Mouse (Mus musculus) intestine, embryonic 14.5 days (tissue): ENCODE data around the gene Selenbp2. TPM values are rescaled to one million over a fixed set of nuclear protein-coding genes. Genes with fewer than 3 reads are reported as not detected.
"Not testable (repeated sequence)": the region's sequence is repeated elsewhere in the genome, so short reads cannot be mapped to it uniquely, and the experiment has no call there.

Experiments
- ATAC-seq: fragments of 200-750 bp; cut with Nextera tagmentation; replicated peaks from 2 replicates; pipeline ENCODE4 v1.8.0; 2017; ENCODE audit warnings: low read depth, moderate number of reproducible peaks, moderate TSS enrichment, moderate library complexity; ENCODE audit not compliant: low FRiP score, low TSS enrichment
- DNase-seq: peaks from one replicate; pipeline ENCODE4 v3.0.0-alpha.2; 2018; ENCODE audit warnings: low spot score
- H3K27ac ChIP-seq: fragments of 300-500 bp; sonication (generic); 2 replicates; pipeline ENCODE4 v1.5.1; 2014; ENCODE audit warnings: low read depth, mild to moderate bottlenecking, control low read depth
- H3K27me3 ChIP-seq: fragments of 300-500 bp; sonication (generic); replicated peaks from 2 replicates; pipeline ENCODE4 v1.6.1; 2014; ENCODE audit warnings: low read length, control low read depth; ENCODE audit not compliant: control insufficient read depth, insufficient read depth
- H3K36me3 ChIP-seq: fragments of 300-500 bp; sonication (generic); 2 replicates; pipeline ENCODE4 v1.6.1; 2014; ENCODE audit warnings: low read length, control low read depth; ENCODE audit not compliant: control insufficient read depth, insufficient read depth
- H3K4me1 ChIP-seq: fragments of 300-500 bp; sonication (generic); replicated peaks from 2 replicates; pipeline ENCODE4 v1.6.1; 2014; ENCODE audit warnings: low read length, control low read depth, mixed read lengths; ENCODE audit not compliant: control insufficient read depth, insufficient read depth
- H3K4me2 ChIP-seq: fragments of 300-500 bp; sonication (generic); 2 replicates; pipeline ENCODE4 v1.6.1; 2014; ENCODE audit warnings: low read length
- H3K4me3 ChIP-seq: fragments of 300-500 bp; sonication (generic); 2 replicates; pipeline ENCODE4 v1.5.1; 2014; ENCODE audit warnings: low read depth, low read length, control low read depth, mixed read lengths
- H3K9ac ChIP-seq: fragments of 300-500 bp; sonication (generic); 2 replicates; pipeline ENCODE4 v1.6.1; 2014; ENCODE audit warnings: mild to moderate bottlenecking, low read length
- H3K9me3 ChIP-seq: fragments of 300-500 bp; sonication (generic); 2 replicates; pipeline ENCODE4 v1.6.1; 2016; ENCODE audit warnings: low read length, control low read depth; ENCODE audit not compliant: control insufficient read depth
- WGBS: fragments of 180-500 bp; shearing (Covaris S2); extraction: QIAGEN DNeasy Blood & Tissue Kit; methylation state at CpG from one replicate; pipeline ENCODE4 v1.1.7; 2014; 5-methylcytosine and 5-hydroxymethylcytosine counted together
- polyA plus RNA-seq: library from polyadenylated mRNA; unstranded; fragments of >200 nt; fragmentation: Nextera tagmentation; extraction: Ambion mirVana; gene quantifications from 2 replicates; pipeline ENCODE4 v1.2.1, GENCODE M21; 2014

The Selenbp2 gene
- polyA plus RNA-seq, 1 experiment from 2014 or later, result 2.5 TPM

DNA sequence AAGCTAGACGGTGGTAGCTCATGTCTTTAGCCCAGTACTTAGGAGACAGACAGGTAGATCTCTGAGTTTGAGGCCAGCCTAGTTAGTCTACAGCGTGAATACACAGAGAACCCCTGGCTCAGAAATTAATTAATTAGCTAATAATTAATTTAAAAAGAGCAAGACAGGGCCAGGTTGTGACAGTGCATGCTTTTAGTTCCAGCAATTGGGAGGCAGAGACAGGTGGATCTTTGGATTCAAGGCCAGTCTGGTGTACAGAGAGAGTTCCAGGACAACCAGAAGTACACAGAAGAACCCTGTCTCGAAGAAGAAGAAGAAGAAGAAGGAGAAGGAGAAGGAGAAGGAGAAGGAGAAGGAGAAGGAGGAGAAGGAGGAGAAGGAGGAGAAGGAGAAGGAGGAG is 4.7 kb upstream of the Selenbp2 start:
- 83% methylated on average over 3 of the region's 3 CpGs for WGBS
- not testable (repeated sequence) for H3K27me3 ChIP-seq, H3K4me2 ChIP-seq, H3K4me1 ChIP-seq, H3K9ac ChIP-seq, H3K4me3 ChIP-seq, DNase-seq, H3K27ac ChIP-seq, ATAC-seq, H3K36me3 ChIP-seq, H3K9me3 ChIP-seq

GRCm38 (mm10) chr3:94689195-94689594 is 4.2 kb upstream of the Selenbp2 start:
- H3K4me2 ChIP-seq, DNase-seq, H3K9me3 ChIP-seq, H3K4me3 ChIP-seq, H3K36me3 ChIP-seq, H3K4me1 ChIP-seq, H3K27ac ChIP-seq, ATAC-seq, H3K9ac ChIP-seq, H3K27me3 ChIP-seq: not testable (repeated sequence)
- 72% methylated on average over 1 of the region's 1 CpGs for WGBS

DNA sequence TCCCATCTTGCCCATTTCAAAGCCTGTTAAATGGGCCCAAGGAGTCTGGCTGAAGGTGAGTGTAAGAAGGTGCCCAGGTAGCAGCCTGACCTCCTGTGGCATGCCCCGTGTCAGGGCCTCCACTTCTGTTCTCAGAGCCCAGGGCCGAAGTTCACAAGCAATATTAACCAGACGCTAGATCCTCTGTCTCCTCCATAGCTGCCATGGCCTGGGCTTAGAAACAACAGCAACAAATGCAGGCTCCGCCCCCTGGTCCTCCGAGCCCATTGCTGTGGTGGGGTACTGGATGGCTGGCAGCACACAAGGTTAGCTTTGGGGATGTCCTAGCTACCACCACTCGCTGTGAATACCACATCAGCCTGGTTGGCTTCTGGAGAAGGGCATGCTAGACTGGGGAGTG is 3.2 kb upstream of the Selenbp2 start:
- not testable (repeated sequence) for H3K9ac ChIP-seq, ATAC-seq, H3K4me2 ChIP-seq, H3K4me3 ChIP-seq, H3K9me3 ChIP-seq, H3K4me1 ChIP-seq, H3K36me3 ChIP-seq, DNase-seq, H3K27me3 ChIP-seq, H3K27ac ChIP-seq
- 45% methylated on average over 6 of the region's 6 CpGs for WGBS

DNA sequence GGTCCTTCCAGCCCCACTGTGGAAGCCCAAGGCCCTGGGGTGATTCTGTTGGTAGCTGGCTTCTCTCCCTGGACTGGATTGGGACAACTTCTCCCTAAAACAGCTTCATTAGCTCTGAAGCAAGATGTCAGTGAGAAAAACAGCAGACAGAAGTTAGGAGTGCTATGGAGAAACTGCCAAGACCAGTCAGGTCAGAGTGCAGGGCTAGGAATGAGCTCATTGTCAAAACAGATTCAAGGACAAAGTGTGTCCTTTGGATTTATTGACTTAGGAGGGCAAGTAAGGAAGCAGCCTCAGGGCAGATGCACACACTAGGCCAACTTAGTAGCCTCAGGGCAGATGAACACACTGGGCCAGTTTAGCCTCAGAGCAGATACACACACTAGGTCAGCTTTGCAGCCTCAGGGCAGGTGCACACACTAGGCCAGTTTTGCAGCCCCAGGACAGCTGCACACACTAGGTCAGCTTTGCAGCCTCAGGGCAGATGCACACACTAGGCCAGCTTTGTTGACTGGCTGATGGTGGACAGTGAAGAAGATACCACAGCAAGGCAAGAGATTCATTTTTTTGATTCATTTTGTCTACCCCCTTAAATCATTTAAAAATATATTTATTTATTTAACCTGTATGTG is 2.6 kb upstream of the Selenbp2 start:
- no peak; the same call in 1 of the 2 replicates for ATAC-seq
- H3K9ac ChIP-seq, result no peak overlapping the region
- no peaks in the 10 kb centered on the region for H3K36me3 ChIP-seq
- H3K27ac ChIP-seq, result no peak overlapping the region
- H3K4me3 ChIP-seq, result no peak overlapping the region
- peaks cover 6% of the 10 kb centered on the region; the same call in 1 of the 2 replicates for H3K4me1 ChIP-seq
- DNase-seq, result no peak
- H3K27me3 ChIP-seq, result no peaks in the 10 kb centered on the region
- no peak overlapping the region for H3K4me2 ChIP-seq
- H3K9me3 ChIP-seq, result no peaks in the 10 kb centered on the region

GRCm38 (mm10) chr3:94691694-94692093 is 1.7 kb upstream of the Selenbp2 start:
- DNase-seq, H3K9ac ChIP-seq, H3K4me2 ChIP-seq, H3K4me3 ChIP-seq, H3K27ac ChIP-seq, ATAC-seq, H3K4me1 ChIP-seq, H3K27me3 ChIP-seq, H3K36me3 ChIP-seq, H3K9me3 ChIP-seq: not testable (repeated sequence)
- WGBS, result 87% methylated on average over 4 of the region's 4 CpGs

DNA sequence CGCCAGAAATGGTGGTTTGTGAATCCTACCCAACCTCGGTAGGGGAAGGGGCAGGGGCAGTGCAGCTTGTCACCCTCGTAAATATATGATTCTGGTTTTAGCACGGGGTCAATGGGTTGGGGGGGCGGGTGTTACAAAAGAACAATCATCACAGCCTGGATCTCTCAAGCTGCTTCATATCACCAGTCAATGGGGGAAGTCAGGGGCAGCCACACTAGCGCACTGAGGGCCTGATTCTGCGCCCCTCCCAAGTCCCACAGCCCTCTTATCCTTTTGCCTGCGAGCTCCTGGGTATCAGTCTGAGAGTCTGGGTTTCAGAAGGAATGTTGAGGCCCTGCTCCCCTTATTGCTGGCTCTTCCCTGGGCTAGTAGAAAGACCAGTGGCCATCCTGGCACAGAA is 518 bp downstream of the Selenbp2 start:
- H3K9me3 ChIP-seq, H3K4me1 ChIP-seq, DNase-seq, H3K4me2 ChIP-seq, H3K36me3 ChIP-seq, H3K27ac ChIP-seq, ATAC-seq, H3K9ac ChIP-seq, H3K27me3 ChIP-seq, H3K4me3 ChIP-seq: not testable (repeated sequence)
- WGBS, result 40% methylated on average over 5 of the region's 8 CpGs

GRCm38 (mm10) chr3:94695591-94695990 is 2.2 kb downstream of the Selenbp2 start:
- 82% methylated on average over 6 of the region's 6 CpGs for WGBS
- H3K9ac ChIP-seq, DNase-seq, H3K27me3 ChIP-seq, H3K4me2 ChIP-seq, H3K36me3 ChIP-seq, ATAC-seq, H3K4me1 ChIP-seq, H3K9me3 ChIP-seq, H3K27ac ChIP-seq, H3K4me3 ChIP-seq: not testable (repeated sequence)

DNA sequence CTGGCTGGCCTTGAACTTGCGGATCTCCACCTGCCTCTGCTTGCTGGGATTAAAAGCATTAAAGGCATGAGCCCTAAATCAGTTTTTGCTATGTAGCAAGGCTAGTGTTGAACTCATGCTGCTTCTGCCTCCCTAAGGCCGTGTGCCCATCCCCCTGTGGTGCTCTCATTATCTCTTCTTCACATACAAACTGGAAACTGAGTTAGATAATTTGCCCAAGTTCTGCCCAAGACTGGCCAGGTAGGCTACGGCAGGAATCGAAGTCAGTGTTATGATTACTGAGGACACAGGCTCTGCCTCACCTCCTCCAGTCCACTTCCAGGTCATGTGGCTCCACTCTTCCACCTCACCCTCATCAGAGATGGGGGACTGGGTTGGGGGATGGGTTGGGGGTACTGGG is 2.9 kb downstream of the Selenbp2 start:
- H3K4me3 ChIP-seq, ATAC-seq: not testable (repeated sequence)
- 84% methylated on average over 4 of the region's 4 CpGs for WGBS

DNA sequence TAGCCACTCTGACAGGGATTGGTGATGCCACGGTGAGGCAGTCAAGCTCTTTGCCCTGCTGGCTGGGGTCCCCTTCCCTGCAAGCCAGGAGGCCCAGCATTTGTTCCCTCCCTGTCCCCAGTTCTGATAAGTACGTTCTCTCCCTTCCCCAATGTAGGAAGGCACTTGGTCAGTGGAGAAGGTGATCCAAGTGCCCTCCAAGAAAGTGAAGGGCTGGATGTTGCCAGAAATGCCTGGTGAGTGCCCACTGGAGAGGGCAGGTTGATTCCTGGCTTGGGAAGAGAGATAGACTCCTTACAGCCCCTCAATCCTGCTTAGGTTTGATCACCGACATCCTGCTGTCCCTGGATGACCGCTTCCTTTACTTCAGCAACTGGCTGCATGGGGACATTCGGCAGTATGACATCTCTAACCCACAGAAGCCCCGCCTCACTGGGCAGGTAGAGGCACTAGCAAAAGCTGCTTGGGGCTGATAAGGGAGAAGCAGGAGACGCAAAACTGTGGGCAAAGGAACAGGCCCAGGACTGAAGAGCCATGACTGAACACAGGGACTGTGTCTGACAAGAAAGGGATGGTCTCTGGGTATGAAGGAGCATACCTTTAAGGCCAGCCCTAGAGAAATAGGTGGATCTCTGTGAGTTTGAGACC is 8.9 kb downstream of the Selenbp2 start:
- not testable (repeated sequence) for ATAC-seq, H3K27me3 ChIP-seq
- WGBS, result 74% methylated on average over 4 of the region's 7 CpGs

More for the DNA sequence above, 2.9 kb downstream of the Selenbp2 start:
- H3K9ac ChIP-seq, H3K36me3 ChIP-seq, H3K4me1 ChIP-seq, DNase-seq, H3K27me3 ChIP-seq, H3K9me3 ChIP-seq, H3K27ac ChIP-seq, H3K4me2 ChIP-seq: not testable (repeated sequence)

More for the DNA sequence above, 8.9 kb downstream of the Selenbp2 start:
- H3K36me3 ChIP-seq, H3K4me1 ChIP-seq, H3K9me3 ChIP-seq, H3K4me3 ChIP-seq, H3K4me2 ChIP-seq, H3K27ac ChIP-seq, DNase-seq, H3K9ac ChIP-seq: not testable (repeated sequence)
